Mouse (Mus musculus): ENCODE data around the gene Bbs5.

Gene Bbs5

DNA sequence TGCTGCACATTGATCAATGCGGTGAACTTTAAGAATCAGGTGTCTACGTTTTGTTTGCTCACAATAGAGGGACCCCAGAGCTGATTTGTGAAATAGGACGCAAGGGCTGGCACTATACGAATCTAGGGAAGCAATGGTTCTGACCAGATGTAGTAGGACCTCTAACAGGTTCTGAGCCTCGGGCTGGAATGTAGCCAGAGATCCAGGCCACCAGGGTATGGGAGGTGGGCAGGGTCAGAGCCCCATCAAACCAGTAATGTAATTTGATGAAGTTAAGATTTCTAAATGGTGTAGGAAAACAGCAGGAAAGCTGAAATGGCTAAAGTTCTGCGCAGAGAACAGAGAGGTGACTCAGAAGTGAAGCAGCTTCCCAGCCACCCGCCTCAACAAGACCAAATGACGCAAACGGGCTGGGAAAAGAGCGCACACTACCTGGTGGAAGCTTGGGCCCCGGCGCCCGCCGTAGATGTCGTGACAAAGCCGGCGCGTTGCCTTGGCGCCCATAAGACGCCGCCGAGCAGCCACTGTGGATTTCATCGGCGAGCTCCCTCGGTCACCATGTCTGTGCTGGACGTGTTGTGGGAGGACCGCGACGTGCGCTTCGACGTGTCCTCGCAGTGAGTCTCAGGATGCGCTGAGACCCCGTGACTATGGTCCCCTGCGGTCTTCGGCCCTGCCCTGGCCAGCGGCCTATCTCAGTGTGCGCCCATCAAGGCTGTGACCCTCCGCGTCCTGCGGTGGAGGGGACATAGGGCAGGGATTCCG is at the start of gene Bbs5:
Bbs5 (plus strand) TSS at position 446 of the 765 bp plus-strand sequence.
- POLR2A ChIA-PET = interaction anchor here (0.6 to 1.6 kb wide), 29 partner anchors 9 to 175 kb away, joined by 3 to 9 read pairs (median 4); partner anchors contain the start of genes Fastkd1 (in 2 of the 4), Ppig (in 2 of the 4), Ccdc173 (in 1 of the 4) and Klhl23 (in 1 of the 4)
- CTCF ChIA-PET = interaction anchor here (0.5 to 1.3 kb wide), 7 partner anchors 9 to 156 kb away, joined by 3 to 8 read pairs (median 3); partner anchors contain the start of genes Ccdc173 (in 1 of the 4) and Phospho2 (in 1 of the 4)

- POLR2A ChIA-PET = interaction anchor here in 2 of 4 experiments (0.7 to 1.4 kb wide), 2 partner anchors 9 to 761 kb away, joined by 3 to 5 read pairs; no protein-coding TSS in a partner anchor
- CTCF ChIA-PET = interaction anchor here in 1 of 4 experiments (0.6 kb wide), 1 partner anchor 24 kb away, joined by 4 read pairs; no protein-coding TSS in a partner anchor
Observed at GRCm38 (mm10) chr2:69603726-69604393, 43.1 kb upstream of the Bbs5 start.

DNA sequence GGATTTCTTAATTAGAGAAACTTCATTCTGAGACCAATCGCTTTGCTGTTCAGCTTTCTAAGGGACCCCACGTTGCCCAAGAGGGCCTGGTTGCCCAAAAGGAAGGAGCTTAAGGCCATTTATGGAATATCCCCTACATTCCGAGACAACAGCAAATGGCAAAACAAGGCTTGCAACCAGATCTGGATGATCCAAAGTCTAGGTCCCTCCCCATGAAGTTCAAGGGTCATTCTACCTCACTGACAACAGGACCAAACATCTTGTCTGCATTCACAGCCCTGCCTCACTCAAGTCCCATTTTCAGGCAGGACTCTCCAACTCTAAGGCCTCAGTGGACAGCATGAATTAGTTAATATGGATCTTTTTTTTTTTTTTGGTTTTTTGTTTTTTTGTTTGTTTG is 40.4 kb upstream of the Bbs5 start:
- ChIA-PET POLR2A (interaction anchor here in 1 of 4 experiments (1.0 to 1.3 kb wide), 3 partner anchors 13 to 66 kb away, joined by 3 read pairs; no protein-coding TSS in a partner anchor), CTCF (no interaction called here)

DNA sequence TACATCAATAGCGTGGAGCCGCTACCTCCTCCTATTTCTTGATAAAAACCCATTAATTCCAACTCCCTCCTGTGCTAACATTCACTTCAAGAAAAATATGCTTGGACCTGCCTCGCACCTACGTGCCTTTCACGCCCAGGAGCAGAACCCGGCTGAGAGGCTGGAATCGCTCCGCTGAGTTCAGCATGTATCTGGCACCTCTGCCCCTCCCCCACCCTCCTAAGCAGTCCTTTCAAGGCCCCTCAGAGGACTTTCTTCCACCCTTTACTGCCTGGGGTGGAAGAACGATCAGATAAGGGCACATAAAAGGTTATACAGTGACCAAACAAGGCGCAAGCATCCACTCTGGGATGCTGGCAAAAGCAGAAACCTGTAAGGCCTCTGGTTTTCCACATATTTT is 34.7 kb upstream of the Bbs5 start:
- ChIA-PET CTCF (no interaction called here), POLR2A (interaction anchor here in 2 of 4 experiments (0.7 to 1.6 kb wide), 3 partner anchors 8 to 37 kb away, joined by 5 to 6 read pairs (median 5); no protein-coding TSS in a partner anchor)

- POLR2A ChIA-PET = interaction anchor here (0.6 to 1.6 kb wide), 18 partner anchors 8 to 581 kb away, joined by 3 to 9 read pairs (median 4); partner anchors contain the start of gene Bbs5 (in 1 of the 4)
- CTCF ChIA-PET = interaction anchor here in 3 of 4 experiments (0.6 to 0.9 kb wide), 7 partner anchors 22 to 1616 kb away, joined by 3 to 14 read pairs (median 4); no protein-coding TSS in a partner anchor
Observed at GRCm38 (mm10) chr2:69612716-69613115, 34.3 kb upstream of the Bbs5 start.

GRCm38 (mm10) chr2:69613237-69613636 is 33.7 kb upstream of the Bbs5 start:
- ChIA-PET POLR2A (interaction anchor here (0.6 to 1.6 kb wide), 19 partner anchors 8 to 1249 kb away, joined by 3 to 9 read pairs (median 3); partner anchors contain the start of gene Bbs5 (in 1 of the 4)), CTCF (interaction anchor here in 3 of 4 experiments (0.6 to 0.9 kb wide), 6 partner anchors 167 to 1617 kb away, joined by 3 to 14 read pairs (median 6); no protein-coding TSS in a partner anchor)

GRCm38 (mm10) chr2:69618336-69618735 is 28.6 kb upstream of the Bbs5 start:
- CTCF ChIA-PET = interaction anchor here in 1 of 4 experiments (1.1 kb wide), 1 partner anchor 186 kb away, joined by 6 read pairs; no protein-coding TSS in a partner anchor
- POLR2A ChIA-PET = interaction anchor here in 1 of 4 experiments (0.6 kb wide), 1 partner anchor 1121 kb away, joined by 4 read pairs; no protein-coding TSS in a partner anchor

- ChIA-PET POLR2A (interaction anchor here in 3 of 4 experiments (0.6 to 1.1 kb wide), 3 partner anchors 13 to 193 kb away, joined by 3 read pairs; no protein-coding TSS in a partner anchor), CTCF (interaction anchor here in 1 of 4 experiments (0.6 kb wide), 1 partner anchor 1091 kb away, joined by 3 read pairs; no protein-coding TSS in a partner anchor)
Observed at GRCm38 (mm10) chr2:69619286-69619685, 27.7 kb upstream of the Bbs5 start.

DNA sequence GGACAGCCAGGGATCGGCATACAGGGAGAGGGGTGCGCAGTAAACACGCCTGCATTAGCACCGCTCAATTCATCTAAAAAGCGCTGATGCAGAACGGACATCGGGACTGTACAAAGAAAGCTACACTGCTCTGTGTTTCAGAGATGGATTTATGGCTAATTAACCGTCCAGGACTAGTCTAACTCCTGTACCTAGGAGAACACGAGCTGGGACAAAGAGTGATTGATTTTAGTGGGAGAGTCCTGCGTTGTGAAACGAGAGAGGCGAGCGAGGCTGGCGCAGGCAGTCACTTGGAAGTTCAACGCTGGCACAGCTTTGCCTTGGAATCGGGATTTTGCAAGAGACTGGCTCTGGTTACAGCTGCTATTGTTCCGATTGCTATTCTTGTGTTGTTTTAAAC is 17.8 kb upstream of the Bbs5 start:
- POLR2A ChIA-PET = interaction anchor here in 3 of 4 experiments (0.7 to 1.4 kb wide), 5 partner anchors 16 to 174 kb away, joined by 3 to 6 read pairs (median 4); partner anchors contain the start of gene Bbs5 (in 2 of the 3)
- CTCF ChIA-PET = interaction anchor here in 2 of 4 experiments (0.9 to 2.1 kb wide), 4 partner anchors 9 to 229 kb away, joined by 3 to 6 read pairs (median 4); no protein-coding TSS in a partner anchor

GRCm38 (mm10) chr2:69629914-69630313 is 17.1 kb upstream of the Bbs5 start:
- POLR2A ChIA-PET = interaction anchor here in 2 of 4 experiments (0.8 to 1.2 kb wide), 3 partner anchors 17 to 173 kb away, joined by 3 to 6 read pairs (median 5); partner anchors contain the start of gene Bbs5 (in 1 of the 2)
- CTCF ChIA-PET = interaction anchor here (0.6 to 1.4 kb wide), 9 partner anchors 8 to 279 kb away, joined by 3 to 6 read pairs (median 4); partner anchors contain the start of genes Ccdc173 (in 1 of the 4) and Phospho2 (in 1 of the 4)

DNA sequence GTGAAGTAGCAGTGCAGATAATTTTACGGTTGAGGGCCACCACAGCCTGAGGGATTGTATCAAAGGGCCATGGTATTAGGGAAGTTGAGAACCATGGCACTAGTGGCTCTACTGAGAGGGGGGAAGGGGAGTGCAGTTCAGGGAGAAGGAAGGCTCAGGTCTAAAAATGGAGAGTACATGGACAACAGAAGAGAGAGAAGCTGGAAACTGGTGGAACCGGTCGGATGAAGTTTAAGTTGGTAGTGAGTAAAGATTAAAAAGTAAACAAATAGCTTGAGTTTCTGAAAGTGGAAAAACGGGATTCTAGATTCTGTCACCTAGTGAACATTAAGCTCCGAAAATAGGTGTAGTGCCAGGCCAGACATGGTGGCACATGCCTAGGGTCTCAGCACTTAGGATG is 16.2 kb upstream of the Bbs5 start:
- POLR2A ChIA-PET = interaction anchor here in 1 of 4 experiments (0.5 kb wide), 1 partner anchor 18 kb away, joined by 3 read pairs; no protein-coding TSS in a partner anchor

GRCm38 (mm10) chr2:69631449-69631848 is 15.5 kb upstream of the Bbs5 start:
- CTCF ChIA-PET = interaction anchor here in 1 of 4 experiments (0.6 kb wide), 1 partner anchor 381 kb away, joined by 10 read pairs; no protein-coding TSS in a partner anchor
- POLR2A ChIA-PET = interaction anchor here in 1 of 4 experiments (0.5 kb wide), 1 partner anchor 18 kb away, joined by 3 read pairs; no protein-coding TSS in a partner anchor

More for the DNA sequence above, 16.2 kb upstream of the Bbs5 start:
- CTCF ChIA-PET = interaction anchor here in 2 of 4 experiments (0.6 to 0.7 kb wide), 2 partner anchors 158 to 382 kb away, joined by 3 to 10 read pairs; partner anchors contain the start of genes Ccdc173 (in 1 of the 2) and Phospho2 (in 1 of the 2)

DNA sequence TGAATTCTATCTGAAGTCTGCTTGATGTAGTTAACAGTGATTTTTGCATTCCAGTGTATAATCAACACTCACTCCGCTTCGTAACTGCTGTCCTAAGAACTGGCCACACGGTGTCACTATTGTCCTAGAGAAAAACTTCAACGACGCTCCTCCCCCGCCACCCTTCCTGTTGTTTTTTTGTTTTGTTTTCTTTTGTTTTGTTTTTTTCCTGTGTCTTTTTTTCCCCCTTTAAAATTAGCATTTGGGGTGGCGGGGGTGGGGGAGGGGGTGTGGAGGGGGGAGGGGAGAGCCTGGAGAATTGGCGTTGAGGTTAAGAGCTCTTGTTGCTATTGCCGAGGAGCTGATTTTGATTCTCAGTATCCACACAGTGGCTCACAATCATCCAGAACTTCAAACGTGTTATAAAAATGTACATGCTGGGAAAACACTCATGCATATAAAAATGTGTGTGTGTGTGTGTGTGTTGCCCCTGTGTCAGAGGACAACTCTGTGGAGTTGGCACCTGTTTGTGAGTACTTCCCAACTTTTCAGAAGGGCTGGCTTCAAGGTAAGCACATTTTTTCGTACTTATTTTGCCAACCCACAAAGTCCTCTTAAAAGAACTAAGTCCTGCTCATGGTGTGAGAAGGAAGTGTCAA is 11.8 kb upstream of the Bbs5 start:
- ChIA-PET POLR2A (interaction anchor here in 1 of 4 experiments (1.0 to 1.3 kb wide), 3 partner anchors 11 to 87 kb away, joined by 3 read pairs; partner anchors contain the start of genes Bbs5, Fastkd1 and Ppig), CTCF (interaction anchor here (0.5 to 1.4 kb wide), 16 partner anchors 8 to 600 kb away, joined by 3 to 14 read pairs (median 4); partner anchors contain the start of genes Bbs5 (in 2 of the 4), Ccdc173 (in 2 of the 4) and Phospho2 (in 2 of the 4))

- POLR2A ChIA-PET = interaction anchor here in 1 of 4 experiments (0.6 to 1.3 kb wide), 7 partner anchors 11 to 881 kb away, joined by 3 to 5 read pairs (median 3); partner anchors contain the start of genes Bbs5, Fastkd1 and Ppig
- CTCF ChIA-PET = interaction anchor here (0.6 to 1.5 kb wide), 14 partner anchors 11 to 601 kb away, joined by 3 to 14 read pairs (median 4); partner anchors contain the start of genes Bbs5 (in 2 of the 4), Ccdc173 (in 2 of the 4) and Phospho2 (in 2 of the 4)
Observed at GRCm38 (mm10) chr2:69635807-69636206, 11.2 kb upstream of the Bbs5 start.

DNA sequence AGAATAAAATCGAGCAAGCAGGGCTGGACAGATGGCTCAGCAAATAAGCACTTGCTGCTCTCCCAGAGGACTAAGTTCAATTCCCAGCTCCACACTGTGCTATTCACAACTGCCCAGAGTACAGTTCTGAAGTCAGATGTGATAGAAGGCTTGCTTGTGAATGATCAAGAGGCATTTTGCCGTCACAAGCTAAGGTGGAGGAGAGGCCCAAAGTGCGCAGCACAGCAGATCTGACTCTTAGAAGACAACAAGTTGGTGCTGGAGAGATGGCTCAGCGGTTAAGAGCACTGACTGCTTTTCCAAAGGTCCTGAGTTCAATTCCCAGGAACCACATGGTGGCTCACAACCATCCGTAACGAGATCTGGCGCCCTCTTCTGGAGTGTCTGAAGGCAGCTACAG is 9.0 kb upstream of the Bbs5 start:
- ChIA-PET CTCF (interaction anchor here (0.6 to 1.4 kb wide), 5 partner anchors 9 to 446 kb away, joined by 3 to 8 read pairs (median 4); partner anchors contain the start of gene Bbs5 (in 1 of the 4)), POLR2A (interaction anchor here in 2 of 4 experiments (0.9 to 1.7 kb wide), 2 partner anchors 8 to 9 kb away, joined by 3 to 4 read pairs; partner anchors contain the start of gene Bbs5 (in 2 of the 2))

DNA sequence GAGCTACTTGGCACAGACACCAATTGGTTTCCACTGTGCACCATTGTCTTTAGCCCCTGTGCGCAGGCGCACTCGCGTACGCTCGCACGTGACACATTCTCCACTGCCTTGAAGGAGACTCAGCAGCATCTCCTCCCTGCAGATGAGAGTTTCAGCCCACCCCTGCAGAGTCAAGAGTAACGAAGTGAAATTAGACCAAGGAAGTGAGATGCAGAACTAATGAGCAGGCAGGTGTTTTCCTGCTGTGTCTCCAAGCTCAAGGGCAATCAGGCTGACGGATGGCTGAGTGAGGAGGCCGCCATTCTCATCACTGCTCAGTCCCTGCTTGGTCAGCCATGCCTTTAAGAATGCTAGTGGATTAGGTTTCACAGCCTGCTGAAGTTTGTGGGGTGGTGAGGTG is 6.9 kb upstream of the Bbs5 start:
- ChIA-PET CTCF (interaction anchor here in 2 of 4 experiments (0.6 to 1.4 kb wide), 3 partner anchors 13 to 138 kb away, joined by 3 to 5 read pairs (median 4); no protein-coding TSS in a partner anchor), POLR2A (interaction anchor here in 1 of 4 experiments (0.8 kb wide), 1 partner anchor 150 kb away, joined by 5 read pairs; no protein-coding TSS in a partner anchor)
